Mouse (Mus musculus) thymus, adult 2 months (tissue): ENCODE data around the gene Lmx1b. TPM values are rescaled to one million over a fixed set of nuclear protein-coding genes. Genes with fewer than 3 reads are reported as not detected.

ENCODE experiments used
- DNase-seq: peaks from one replicate; pipeline ENCODE4 v3.0.0; 2021
- H3K27ac ChIP-seq: fragments of 200-500 bp; 2 replicates; pipeline ENCODE4 v1.5.1; 2012; ENCODE audit warnings: low read length, control low read depth; ENCODE audit not compliant: control insufficient read depth, insufficient read depth
- H3K27me3 ChIP-seq: fragments of 200-500 bp; 2 replicates; pipeline ENCODE4 v1.6.1; 2012; ENCODE audit warnings: mild to moderate bottlenecking, low read length, moderate library complexity, mixed read lengths; ENCODE audit not compliant: control insufficient read depth, insufficient read depth
- H3K36me3 ChIP-seq: fragments of 200-500 bp; 2 replicates; pipeline ENCODE4 v1.6.1; 2012; ENCODE audit warnings: mild to moderate bottlenecking, low read length, moderate library complexity; ENCODE audit not compliant: control insufficient read depth, insufficient read depth
- H3K4me1 ChIP-seq: fragments of 200-500 bp; replicated peaks from 2 replicates; pipeline ENCODE4 v1.6.1; 2012; ENCODE audit warnings: low read length; ENCODE audit not compliant: control insufficient read depth, insufficient read depth
- H3K4me3 ChIP-seq: fragments of 200-500 bp; 2 replicates; pipeline ENCODE4 v1.5.1; 2012; ENCODE audit warnings: mild to moderate bottlenecking, low read length, control low read depth, moderate library complexity; ENCODE audit not compliant: control insufficient read depth, insufficient read depth
- CTCF ChIP-seq: fragments of 200-500 bp; IDR thresholded peaks from 2 replicates; pipeline ENCODE4 v1.5.1; 2012; ENCODE audit warnings: mild to moderate bottlenecking, control low read depth, low read length, moderate library complexity, borderline replicate concordance; ENCODE audit not compliant: control insufficient read depth, poor library complexity, insufficient read depth; ENCODE audit errors: extremely low read depth
- POLR2A ChIP-seq: fragments of 200-500 bp; IDR thresholded peaks from 2 replicates; pipeline ENCODE4 v1.6.1; 2012; ENCODE audit warnings: mild to moderate bottlenecking, low read length, control low read depth, moderate library complexity; ENCODE audit not compliant: control insufficient read depth, poor library complexity, insufficient read depth; ENCODE audit errors: extremely low read depth
- WGBS: fragments of 180-500 bp; shearing (Covaris S2); methylation state at CpG from one replicate; pipeline ENCODE4 v1.1.7; 2018; 5-methylcytosine and 5-hydroxymethylcytosine counted together
- polyA plus RNA-seq: library from polyadenylated mRNA; depleted of rRNA; stranded (reverse); fragments of >200 nt; gene quantifications from 2 replicates; pipeline ENCODE4 v1.2.3, GENCODE M21; 2012

Lmx1b gene
- polyA plus RNA-seq, 1 experiment: 0.04 TPM

- Histone ChIP-seq H3K27me3 (peaks cover 6% of the 10 kb centered on the region; the same call in 1 of the 2 replicates), H3K36me3 (no peaks in the 10 kb centered on the region), H3K27ac (no peak overlapping the region), H3K4me1 (no peaks in the 10 kb centered on the region), H3K4me3 (no peak overlapping the region)
- WGBS: 38% methylated on average over 16 of the region's 16 CpGs
- no peak for TF ChIP-seq CTCF
- TF ChIP-seq POLR2A: no peak
- DNase-seq: no peak
These were observed 95.3 kb downstream of the Lmx1b start for GRCm38 (mm10) chr2:33544781-33545566.

GRCm38 (mm10) chr2:33544203-33544762 is 96.0 kb downstream of the Lmx1b start:
- no peak for TF ChIP-seq CTCF
- no peak for TF ChIP-seq POLR2A
- Histone ChIP-seq H3K27me3 (peaks cover 6% of the 10 kb centered on the region; the same call in 1 of the 2 replicates), H3K4me3 (no peak overlapping the region), H3K4me1 (no peaks in the 10 kb centered on the region), H3K36me3 (no peaks in the 10 kb centered on the region), H3K27ac (no peak overlapping the region)
- DNase-seq: no peak
- WGBS: 2% methylated on average over 42 of the region's 43 CpGs

GRCm38 (mm10) chr2:33543429-33544202 is 96.7 kb downstream of the Lmx1b start:
- Histone ChIP-seq H3K4me1 (no peaks in the 10 kb centered on the region), H3K36me3 (no peaks in the 10 kb centered on the region), H3K4me3 (no peak overlapping the region), H3K27ac (no peak overlapping the region), H3K27me3 (peaks cover 6% of the 10 kb centered on the region; the same call in 1 of the 2 replicates)
- 3% methylated on average over 38 of the region's 38 CpGs for WGBS
- no peak for DNase-seq
- TF ChIP-seq CTCF: no peak
- TF ChIP-seq POLR2A: no peak

GRCm38 (mm10) chr2:33542696-33543428 is 97.4 kb downstream of the Lmx1b start:
- H3K27me3 ChIP-seq: peaks cover 6% of the 10 kb centered on the region; the same call in 1 of the 2 replicates
- peak; percentile 53 for DNase-seq
- 7% methylated on average over 11 of the region's 11 CpGs for whole genome bisulfite sequencing

GRCm38 (mm10) chr2:33525274-33526055 is 114.8 kb downstream of the Lmx1b start:
- H3K4me3 ChIP-seq: no peak overlapping the region
- H3K4me1 ChIP-seq: no peaks in the 10 kb centered on the region
- 78% methylated on average over 5 of the region's 5 CpGs for WGBS
- no peaks in the 10 kb centered on the region for H3K36me3 ChIP-seq
- TF ChIP-seq CTCF (no peak), POLR2A (no peak)
- H3K27me3 ChIP-seq: no peaks in the 10 kb centered on the region
- no peak for DNase-seq
- H3K27ac ChIP-seq: no peak overlapping the region

More at GRCm38 (mm10) chr2:33542696-33543428, 97.4 kb downstream of the Lmx1b start:
- H3K36me3 ChIP-seq: no peaks in the 10 kb centered on the region
- no peak overlapping the region for H3K27ac ChIP-seq
- TF ChIP-seq CTCF (no peak), POLR2A (no peak)
- no peak overlapping the region for H3K4me3 ChIP-seq
- H3K4me1 ChIP-seq: no peaks in the 10 kb centered on the region
